ENCODE assay signal across 22 mouse cellular contexts in the genomic region with DNA sequence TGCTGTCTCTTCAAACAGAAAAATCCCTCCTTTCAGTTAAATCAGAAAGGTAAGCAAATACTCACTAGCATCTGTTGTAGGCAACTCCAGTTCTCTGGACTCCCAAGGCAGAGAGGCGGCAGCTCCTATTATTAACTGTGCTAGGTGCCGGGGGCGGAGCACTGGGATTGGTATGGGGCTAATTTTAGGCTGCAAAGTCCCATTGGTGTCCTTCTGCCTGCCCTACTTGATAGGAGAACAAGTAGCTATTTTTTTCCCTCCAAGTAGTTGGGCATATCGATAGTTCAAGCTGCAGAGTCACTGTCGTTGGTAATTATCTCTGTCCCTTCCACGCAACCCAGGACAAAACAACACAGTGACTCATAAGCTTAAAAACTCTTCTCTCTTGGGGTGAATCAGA. TPM values are rescaled to one million over a fixed set of nuclear protein-coding genes. Genes with fewer than 3 reads are reported as not detected.
DNase-seq lines count a peak whose midpoint lies in the region; ATAC-seq and TF ChIP-seq lines count a peak whose summit lies in the region.
"Had no signal": no experiment of that assay in that cellular context is flagged by ENCODE, and none has a peak within 500 bp of the region (broad histone marks: within the 10 kb centered on the region; RNA-seq: fewer than 3 reads in every experiment).

No protein-coding gene starts in this region.

- WGBS in forebrain, embryonic 15.5 days, result 88% methylated on average over 6 of the region's 6 CpGs
- WGBS in forebrain, embryonic 11.5 days, result 93% methylated on average over 6 of the region's 6 CpGs
- WGBS in hindbrain, embryonic 15.5 days, result 86% methylated on average over 6 of the region's 6 CpGs
- 91% methylated on average over 6 of the region's 6 CpGs for WGBS in hindbrain, embryonic 11.5 days
- 38% methylated on average over 6 of the region's 6 CpGs for WGBS in heart, embryonic 12.5 days
- 90% methylated on average over 6 of the region's 6 CpGs for WGBS in intestine, postnatal 0 days

- TF ChIP-seq CTCF in intestine, postnatal 0 days (IDR thresholded peaks at IDR 0.05; ENCODE audit: low read depth), result no peak

- H3K4me2 ChIP-seq in forebrain, embryonic 15.5 days (replicated peaks), result 0 out of 2 replicates have a peak overlapping the region, but pooled peaks have one; percentile 92
- H3K4me2 ChIP-seq in forebrain, embryonic 11.5 days (ENCODE audit: low read depth, low read length, severe bottlenecking), result no peak overlapping the region
- H3K4me2 ChIP-seq in hindbrain, embryonic 15.5 days, result 0 out of 2 replicates have a peak overlapping the region, but pooled peaks have one; percentile 7
- H3K4me2 ChIP-seq in hindbrain, embryonic 11.5 days (replicated peaks; ENCODE audit: low read depth, low read length), result no peak overlapping the region
- H3K4me2 ChIP-seq in heart, embryonic 12.5 days, result peak overlapping the region; percentile 33
- no peak overlapping the region for H3K4me2 ChIP-seq in intestine, postnatal 0 days (replicated peaks; ENCODE audit: low read depth)
- H3K4me2 ChIP-seq: limb, embryonic 13.5 days had no signal

- H3K9me3 ChIP-seq in forebrain, embryonic 15.5 days, result no peaks in the 10 kb centered on the region
- H3K9me3 ChIP-seq in forebrain, embryonic 11.5 days (ENCODE audit: control insufficient read depth, low read length), result no peaks in the 10 kb centered on the region
- H3K9me3 ChIP-seq in hindbrain, embryonic 15.5 days, result no peaks in the 10 kb centered on the region
- H3K9me3 ChIP-seq in hindbrain, embryonic 11.5 days (ENCODE audit: control insufficient read depth, low read length), result no peaks in the 10 kb centered on the region
- H3K9me3 ChIP-seq in heart, embryonic 12.5 days (replicated peaks), result no peaks in the 10 kb centered on the region
- H3K9me3 ChIP-seq in intestine, postnatal 0 days (ENCODE audit: control insufficient read depth), result no peaks in the 10 kb centered on the region
- H3K9me3 ChIP-seq: limb, embryonic 13.5 days had no signal

- DNase-seq in forebrain, embryonic 11.5 days (ENCODE audit: low spot score), result no peak
- no peak for DNase-seq in hindbrain, embryonic 11.5 days (ENCODE audit: low spot score)
- DNase-seq in heart, postnatal 4 days, result peak; percentile 35
- no peak for DNase-seq in retina, postnatal 1 day
- DNase-seq: cerebellum, adult 11 months; cerebellum, postnatal 25 days; gastrocnemius, postnatal 14 days; kidney, adult 2 months; kidney, postnatal 14 days had no signal

- H3K4me1 ChIP-seq in forebrain, embryonic 15.5 days, result peaks cover 73% of the 10 kb centered on the region
- peaks cover under 1% of the 10 kb centered on the region; the same call in 1 of the 2 replicates for H3K4me1 ChIP-seq in forebrain, embryonic 11.5 days (replicated peaks; ENCODE audit: control insufficient read depth, insufficient read depth, low read length)
- H3K4me1 ChIP-seq in hindbrain, embryonic 15.5 days (replicated peaks), result peaks cover 52% of the 10 kb centered on the region
- H3K4me1 ChIP-seq in hindbrain, embryonic 11.5 days (replicated peaks; ENCODE audit: control insufficient read depth, insufficient read depth, low read length), result no peaks in the 10 kb centered on the region
- peaks cover 21% of the 10 kb centered on the region for H3K4me1 ChIP-seq in heart, embryonic 12.5 days (replicated peaks)
- H3K4me1 ChIP-seq in intestine, postnatal 0 days (replicated peaks; ENCODE audit: control insufficient read depth, insufficient read depth, low read length), result no peaks in the 10 kb centered on the region
- H3K4me1 ChIP-seq: limb, embryonic 13.5 days; megakaryocyte, embryonic 14.5 days had no signal

- H3K36me3 ChIP-seq in forebrain, embryonic 15.5 days, result peaks cover 18% of the 10 kb centered on the region
- no peaks in the 10 kb centered on the region for H3K36me3 ChIP-seq in forebrain, embryonic 11.5 days (ENCODE audit: control insufficient read depth, insufficient read depth, low read length)
- peaks cover under 1% of the 10 kb centered on the region for H3K36me3 ChIP-seq in hindbrain, embryonic 15.5 days
- H3K36me3 ChIP-seq in hindbrain, embryonic 11.5 days (ENCODE audit: control insufficient read depth, insufficient read depth, low read length), result no peaks in the 10 kb centered on the region
- H3K36me3 ChIP-seq in heart, embryonic 12.5 days, result no peaks in the 10 kb centered on the region
- no peaks in the 10 kb centered on the region for H3K36me3 ChIP-seq in intestine, postnatal 0 days (ENCODE audit: control insufficient read depth, insufficient read depth)
- H3K36me3 ChIP-seq: G1E; limb, embryonic 13.5 days had no signal

- ATAC-seq in forebrain, embryonic 15.5 days (replicated peaks), result no peak
- no peak for ATAC-seq in forebrain, embryonic 11.5 days (replicated peaks; ENCODE audit: low FRiP score)
- ATAC-seq in hindbrain, embryonic 15.5 days (ENCODE audit: low FRiP score, low read depth), result no peak
- ATAC-seq in hindbrain, embryonic 11.5 days (ENCODE audit: low FRiP score), result no peak
- no peak for ATAC-seq in heart, embryonic 12.5 days (ENCODE audit: insufficient number of reproducible peaks, low FRiP score)
- ATAC-seq in intestine, postnatal 0 days, result no peak
- ATAC-seq: CD4-positive, CD25-positive, alpha-beta regulatory T cell, adult 4 months; forebrain, embryonic 14.5 days; hindbrain, postnatal 0 days; lung, postnatal 0 days; midbrain, embryonic 16.5 days had no signal

- no peak overlapping the region for H3K9ac ChIP-seq in forebrain, embryonic 15.5 days (replicated peaks)
- H3K9ac ChIP-seq in forebrain, embryonic 11.5 days (ENCODE audit: low read length), result no peak overlapping the region
- no peak overlapping the region for H3K9ac ChIP-seq in hindbrain, embryonic 15.5 days
- no peak overlapping the region for H3K9ac ChIP-seq in hindbrain, embryonic 11.5 days (ENCODE audit: low read depth, low read length)
- H3K9ac ChIP-seq in heart, embryonic 12.5 days, result no peak overlapping the region
- no peak overlapping the region for H3K9ac ChIP-seq in intestine, postnatal 0 days (ENCODE audit: low read depth, low read length)
- H3K9ac ChIP-seq: limb, embryonic 13.5 days; liver, embryonic 14.5 days had no signal

- H3K27me3 ChIP-seq in forebrain, embryonic 15.5 days, result no peaks in the 10 kb centered on the region
- peaks cover 9% of the 10 kb centered on the region for H3K27me3 ChIP-seq in forebrain, embryonic 11.5 days (ENCODE audit: control insufficient read depth, insufficient read depth, low read length)
- H3K27me3 ChIP-seq in hindbrain, embryonic 15.5 days, result no peaks in the 10 kb centered on the region
- H3K27me3 ChIP-seq in hindbrain, embryonic 11.5 days (ENCODE audit: control insufficient read depth, insufficient read depth, low read length), result peaks cover 3% of the 10 kb centered on the region; the same call in 1 of the 2 replicates
- H3K27me3 ChIP-seq in heart, embryonic 12.5 days (replicated peaks), result peaks cover 37% of the 10 kb centered on the region
- H3K27me3 ChIP-seq in intestine, postnatal 0 days (replicated peaks; ENCODE audit: control insufficient read depth, insufficient read depth, low read length), result peaks cover 21% of the 10 kb centered on the region

- H3K4me3 ChIP-seq in forebrain, embryonic 15.5 days, result no peak overlapping the region
- H3K4me3 ChIP-seq in forebrain, embryonic 11.5 days (ENCODE audit: low read depth, low read length), result no peak overlapping the region
- no peak overlapping the region for H3K4me3 ChIP-seq in hindbrain, embryonic 15.5 days
- H3K4me3 ChIP-seq in hindbrain, embryonic 11.5 days (ENCODE audit: low read depth, low read length), result no peak overlapping the region
- H3K4me3 ChIP-seq in heart, embryonic 12.5 days, result no peak overlapping the region
- no peak overlapping the region for H3K4me3 ChIP-seq in intestine, postnatal 0 days (ENCODE audit: low read depth, low read length)
- H3K4me3 ChIP-seq: limb, embryonic 13.5 days; megakaryocyte, embryonic 14.5 days had no signal

- no peak overlapping the region for H3K27ac ChIP-seq in forebrain, embryonic 15.5 days (replicated peaks)
- H3K27ac ChIP-seq in forebrain, embryonic 11.5 days (ENCODE audit: low read depth, low read length), result no peak overlapping the region
- H3K27ac ChIP-seq in hindbrain, embryonic 15.5 days (replicated peaks), result no peak overlapping the region
- H3K27ac ChIP-seq in hindbrain, embryonic 11.5 days (ENCODE audit: low read depth, low read length), result no peak overlapping the region
- H3K27ac ChIP-seq in heart, embryonic 12.5 days (ENCODE audit: poor library complexity, severe bottlenecking), result no peak overlapping the region
- H3K27ac ChIP-seq in intestine, postnatal 0 days (ENCODE audit: low read depth, low read length), result no peak overlapping the region
- H3K27ac ChIP-seq: hindbrain, postnatal 0 days; limb, embryonic 13.5 days; liver, embryonic 14.5 days had no signal

RNA-seq across cellular contexts. Expression of a gene that starts 7.1 kb away (rescaled TPM):
- 29.3 and 30.4 TPM in 2 replicates for polyA plus RNA-seq in forebrain, embryonic 15.5 days (2015; fragmentation: Nextera tagmentation; extraction: Ambion mirVana)
- 3.0 and 3.6 TPM in 2 replicates for polyA plus RNA-seq in forebrain, embryonic 11.5 days (2014; fragmentation: Nextera tagmentation; extraction: Ambion mirVana)
- 30.5 and 32.0 TPM in 2 replicates for polyA plus RNA-seq in hindbrain, embryonic 15.5 days (2015; fragmentation: Nextera tagmentation; extraction: Ambion mirVana)
- polyA plus RNA-seq in hindbrain, embryonic 11.5 days (2014; fragmentation: Nextera tagmentation; extraction: Ambion mirVana), result 14.2 and 16.1 TPM in 2 replicates
- polyA plus RNA-seq in heart, embryonic 12.5 days (2016; fragmentation: Nextera tagmentation; extraction: Ambion mirVana), result 0.54 and 0.70 TPM in 2 replicates
- 1 to 10 TPM; 1.3 to 1.4 TPM for total RNA-seq in heart, postnatal 4 days (2021)
- polyA plus RNA-seq in intestine, postnatal 0 days (2015; fragmentation: Nextera tagmentation; extraction: Ambion mirVana), result 0.10 and 0.16 TPM in 2 replicates
- polyA plus RNA-seq: CD4-positive, CD25-positive, alpha-beta regulatory T cell, adult 4 months; G1E had no signal

Comparison
In these comparisons a context has a peak if more than half of its experiments do, and no peak if none do; other contexts are left out.
1. H3K4me2 ChIP-seq: peak in forebrain, embryonic 15.5 days (single experiment), hindbrain, embryonic 15.5 days (single experiment) and heart, embryonic 12.5 days (single experiment); none in forebrain, embryonic 11.5 days (single experiment), hindbrain, embryonic 11.5 days (single experiment) and intestine, postnatal 0 days (single experiment).